Comparison of ENCODE assay signal across 15 mouse cellular contexts in genomic region chr3:60582154-60582553, GRCm38 (mm10).
A peak's percentile ranks its signal among the peaks of the same experiment; 100 is the strongest.
DNase-seq lines count a peak whose midpoint lies in the region; ATAC-seq and TF ChIP-seq lines count a peak whose summit lies in the region.
"Had no signal": no experiment of that assay in that cellular context is flagged by ENCODE, and none has a peak within 500 bp of the region (broad histone marks: within the 10 kb centered on the region; RNA-seq: fewer than 3 reads in every experiment).

No protein-coding gene starts in this region.

- intact Hi-C loops in heart, adult 2 months (cut with DNase I), result loop anchor here (5.0 kb wide), 1 partner anchor 80 kb away; no protein-coding TSS in a partner anchor
- intact Hi-C loops in heart, postnatal 10 days (cut with DNase I), result no loop called here

- no peaks in the 10 kb centered on the region for H3K27me3 ChIP-seq in heart, adult 2 months (ENCODE audit: control insufficient read depth, insufficient read depth, low read length)
- no peaks in the 10 kb centered on the region for H3K27me3 ChIP-seq in lung, postnatal 0 days (replicated peaks; ENCODE audit: insufficient read depth, low read length)
- no peaks in the 10 kb centered on the region for H3K27me3 ChIP-seq in Patski
- no peaks in the 10 kb centered on the region for H3K27me3 ChIP-seq in neural tube, embryonic 14.5 days (ENCODE audit: control insufficient read depth, insufficient read depth, low read length)
- H3K27me3 ChIP-seq in forebrain, embryonic 14.5 days (replicated peaks; ENCODE audit: control insufficient read depth, insufficient read depth, low read length), result no peaks in the 10 kb centered on the region
- H3K27me3 ChIP-seq: liver, embryonic 13.5 days; megakaryocyte, embryonic 14.5 days; neural tube, embryonic 12.5 days had no signal

- peaks cover 9% of the 10 kb centered on the region for H3K79me2 ChIP-seq in heart, adult 2 months (replicated peaks; ENCODE audit: control insufficient read depth, insufficient read depth, low read length)

- 19% methylated on average over 3 of the region's 3 CpGs for WGBS in heart, adult 2 months
- WGBS in lung, postnatal 0 days, result 25% methylated on average over 3 of the region's 3 CpGs
- WGBS in neural tube, embryonic 14.5 days, result 32% methylated on average over 3 of the region's 3 CpGs
- WGBS in forebrain, embryonic 14.5 days, result 30% methylated on average over 3 of the region's 3 CpGs

- no peak overlapping the region for H3K4me3 ChIP-seq in heart, adult 2 months
- H3K4me3 ChIP-seq in lung, postnatal 0 days (ENCODE audit: low read depth, low read length), result no peak overlapping the region
- H3K4me3 ChIP-seq in neural tube, embryonic 14.5 days (ENCODE audit: low read depth, low read length), result no peak overlapping the region
- H3K4me3 ChIP-seq in forebrain, embryonic 14.5 days (ENCODE audit: low read depth, low read length), result no peak overlapping the region
- H3K4me3 ChIP-seq: liver, embryonic 13.5 days; megakaryocyte, embryonic 14.5 days; neural tube, embryonic 12.5 days had no signal

- no peak for TF ChIP-seq CTCF in heart, adult 2 months (IDR thresholded peaks at IDR 0.05)
- TF ChIP-seq CTCF in lung, postnatal 0 days (IDR thresholded peaks at IDR 0.05), result no peak
- no peak for TF ChIP-seq CTCF in Patski (IDR thresholded peaks at IDR 0.05)

- peak overlapping the region; percentile 87 for H3K27ac ChIP-seq in heart, adult 2 months
- H3K27ac ChIP-seq in lung, postnatal 0 days (ENCODE audit: low read length), result no peak overlapping the region
- peak overlapping the region; percentile 46; the same call in 1 of the 2 replicates for H3K27ac ChIP-seq in neural tube, embryonic 14.5 days (ENCODE audit: low read depth, low read length)
- H3K27ac ChIP-seq in forebrain, embryonic 14.5 days (ENCODE audit: low read depth, low read length), result no peak overlapping the region
- H3K27ac ChIP-seq: liver, embryonic 13.5 days; neural tube, embryonic 12.5 days had no signal

- peaks cover 67% of the 10 kb centered on the region for H3K36me3 ChIP-seq in heart, adult 2 months (ENCODE audit: control insufficient read depth, insufficient read depth, low read length)
- H3K36me3 ChIP-seq in lung, postnatal 0 days (ENCODE audit: insufficient read depth, low read length), result no peaks in the 10 kb centered on the region
- H3K36me3 ChIP-seq in neural tube, embryonic 14.5 days (ENCODE audit: control insufficient read depth, insufficient read depth, low read length), result no peaks in the 10 kb centered on the region
- H3K36me3 ChIP-seq in forebrain, embryonic 14.5 days (ENCODE audit: control insufficient read depth, insufficient read depth, low read length), result no peaks in the 10 kb centered on the region
- H3K36me3 ChIP-seq: liver, embryonic 13.5 days; neural tube, embryonic 12.5 days had no signal

- POLR2A ChIA-PET in Patski (lab: Charles Lee), result no interaction called here

- TF ChIP-seq EP300 in heart, adult 2 months (IDR thresholded peaks at IDR 0.05; ENCODE audit: insufficient read depth, low read depth, low read length), result no peak
- no peak for TF ChIP-seq EP300 in lung, postnatal 0 days (IDR thresholded peaks at IDR 0.05)

- no peak for TF ChIP-seq POLR2A in heart, adult 2 months (IDR thresholded peaks at IDR 0.05; ENCODE audit: insufficient read depth, low read depth, low read length)

- ATAC-seq in lung, postnatal 0 days, result peak; percentile 43; the same call in 1 of the 2 replicates
- peak; percentile 82 for ATAC-seq in Patski
- ATAC-seq in neural tube, embryonic 14.5 days (ENCODE audit: low read depth), result no peak
- ATAC-seq in forebrain, embryonic 14.5 days, result no peak
- ATAC-seq: forebrain, postnatal 0 days; midbrain, embryonic 16.5 days had no signal

- DNase-seq in heart, adult 2 months, result no peak
- no peak for DNase-seq in heart, postnatal 10 days
- peak; percentile 52 for DNase-seq in lung, postnatal 0 days (ENCODE audit: low spot score)
- no peak for DNase-seq in lung, postnatal 4 days
- DNase-seq in Patski (ENCODE audit: low read depth, low spot score), result peak; percentile 64
- no peak for DNase-seq in forebrain, embryonic 14.5 days (ENCODE audit: low spot score)
- no peak for DNase-seq in embryo, embryonic 9.5 days (ENCODE audit: extremely low spot score)
- DNase-seq: cerebellum, postnatal 25 days; forebrain, postnatal 0 days; liver, embryonic 13.5 days; thymus, adult 18-20 months had no signal

- H3K4me1 ChIP-seq in heart, adult 2 months (ENCODE audit: control insufficient read depth, insufficient read depth, low read length), result peaks cover 30% of the 10 kb centered on the region
- peaks cover 16% of the 10 kb centered on the region; the same call in 1 of the 2 replicates for H3K4me1 ChIP-seq in lung, postnatal 0 days (ENCODE audit: insufficient read depth, low read depth, low read length)
- peaks cover 11% of the 10 kb centered on the region; the same call in 1 of the 2 replicates for H3K4me1 ChIP-seq in neural tube, embryonic 14.5 days (ENCODE audit: control insufficient read depth, insufficient read depth, low read length)
- H3K4me1 ChIP-seq in forebrain, embryonic 14.5 days (ENCODE audit: control insufficient read depth, insufficient read depth, low read length), result 0 out of 2 replicates have a peak, but pooled peaks cover 3% of the 10 kb centered on the region

- H3K9ac ChIP-seq in heart, adult 2 months (ENCODE audit: low read depth, low read length), result no peak overlapping the region
- H3K9ac ChIP-seq in lung, postnatal 0 days (replicated peaks; ENCODE audit: low read depth), result no peak overlapping the region
- no peak overlapping the region for H3K9ac ChIP-seq in neural tube, embryonic 14.5 days (replicated peaks; ENCODE audit: low read depth, low read length)
- no peak overlapping the region for H3K9ac ChIP-seq in forebrain, embryonic 14.5 days (ENCODE audit: low read length)
- H3K9ac ChIP-seq: forebrain, postnatal 0 days; liver, embryonic 13.5 days; neural tube, embryonic 12.5 days had no signal

- H3K9me3 ChIP-seq in lung, postnatal 0 days (ENCODE audit: low read length), result no peaks in the 10 kb centered on the region
- H3K9me3 ChIP-seq in neural tube, embryonic 14.5 days (ENCODE audit: control insufficient read depth, low read length), result no peaks in the 10 kb centered on the region
- no peaks in the 10 kb centered on the region for H3K9me3 ChIP-seq in forebrain, embryonic 14.5 days (replicated peaks; ENCODE audit: control insufficient read depth, low read length)
- H3K9me3 ChIP-seq: liver, embryonic 13.5 days; megakaryocyte, embryonic 14.5 days; neural tube, embryonic 12.5 days had no signal

- in situ Hi-C loops in Patski (cut with MboI; ENCODE audit: low pct_unique_long_range_greater_than_20kb), result no loop called here

- CTCF ChIA-PET in Patski (lab: Charles Lee), result interaction anchor here (0.8 to 3.1 kb wide), 7 partner anchors 10 to 68 kb away, joined by 3 to 8 read pairs (median 4); no protein-coding TSS in a partner anchor

- H3K4me2 ChIP-seq in lung, postnatal 0 days (replicated peaks; ENCODE audit: low read depth, low read length), result no peak overlapping the region; the same call in 1 of the 2 replicates
- no peak overlapping the region for H3K4me2 ChIP-seq in neural tube, embryonic 14.5 days (ENCODE audit: low read depth, low read length)
- H3K4me2 ChIP-seq in forebrain, embryonic 14.5 days (ENCODE audit: low read length), result no peak overlapping the region
- H3K4me2 ChIP-seq: liver, embryonic 13.5 days; neural tube, embryonic 12.5 days had no signal

Comparison
In these comparisons a context has a peak if more than half of its experiments do, and no peak if none do; other contexts are left out.
1. DNase-seq: peak in lung, postnatal 0 days (single experiment) and Patski (single experiment); none in heart, adult 2 months (0 of 2), heart, postnatal 10 days (0 of 2), lung, postnatal 4 days (0 of 2), forebrain, embryonic 14.5 days (single experiment) and embryo, embryonic 9.5 days (single experiment).
2. H3K27ac ChIP-seq: peak in heart, adult 2 months (single experiment) and neural tube, embryonic 14.5 days (single experiment); none in lung, postnatal 0 days (single experiment) and forebrain, embryonic 14.5 days (single experiment).
3. ATAC-seq: peak in lung, postnatal 0 days (single experiment) and Patski (single experiment); none in neural tube, embryonic 14.5 days (single experiment) and forebrain, embryonic 14.5 days (single experiment).